Mouse (Mus musculus): Measurements from ENCODE around the gene Abhd14a.

Abhd14a gene

GRCm38 (mm10) chr9:106413606-106414005, 33.9 kb downstream of the Abhd14a start:
- no peak for DNase-seq (ENCODE audit: low read depth, low spot score)

- no peak for DNase-seq (ENCODE audit: low read depth, low spot score)
Observed at GRCm38 (mm10) chr9:106412210-106412609, 35.3 kb downstream of the Abhd14a start.

DNA sequence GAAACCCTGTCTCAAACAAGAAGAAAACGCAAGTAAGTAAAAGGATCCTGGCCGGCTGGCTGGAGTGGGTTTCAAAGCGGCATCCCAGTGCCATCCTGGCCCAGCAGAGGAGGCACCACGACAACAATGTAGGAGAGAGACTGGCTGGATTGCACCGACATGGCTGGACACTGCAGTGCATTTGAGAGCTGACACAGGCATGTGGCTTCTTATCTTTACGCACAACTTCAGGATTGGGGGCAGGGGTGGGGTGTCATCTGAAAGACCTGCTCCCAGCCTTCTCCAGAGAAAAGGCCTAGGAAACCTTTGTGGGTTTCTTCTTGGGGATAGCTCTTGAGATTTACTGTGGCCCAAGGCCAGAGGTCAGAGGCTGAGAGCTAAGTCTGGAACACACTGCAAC, 35.7 kb downstream of the Abhd14a start:
- DNase-seq (ENCODE audit: low read depth, low spot score), result no peak

DNA sequence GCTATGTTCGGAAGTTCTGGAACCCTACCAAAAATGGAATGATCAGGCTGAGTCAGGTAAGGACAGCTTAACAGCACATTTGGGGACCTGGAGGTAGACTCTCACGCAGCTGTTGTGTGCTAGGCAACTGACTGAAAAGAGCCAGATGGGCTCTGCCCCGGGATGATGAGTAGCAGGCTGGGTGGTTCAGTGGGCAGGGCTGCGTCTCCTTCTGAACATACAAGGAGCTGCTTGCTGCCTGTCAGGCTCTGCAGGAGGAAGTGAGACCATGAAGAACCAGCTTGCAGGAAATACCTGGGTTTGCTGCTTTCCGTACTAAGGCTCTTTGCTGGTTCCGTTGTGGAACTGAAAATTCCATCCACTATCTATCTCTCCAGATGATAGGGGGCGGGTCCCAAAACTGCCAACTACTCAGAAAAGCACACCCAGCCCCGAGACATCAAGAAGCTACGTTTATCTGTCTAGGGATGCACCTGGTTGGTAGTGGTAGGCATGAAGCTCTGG, 36.3 kb downstream of the Abhd14a start:
- DNase-seq (ENCODE audit: low read depth, low spot score), result peak; percentile 21

DNA sequence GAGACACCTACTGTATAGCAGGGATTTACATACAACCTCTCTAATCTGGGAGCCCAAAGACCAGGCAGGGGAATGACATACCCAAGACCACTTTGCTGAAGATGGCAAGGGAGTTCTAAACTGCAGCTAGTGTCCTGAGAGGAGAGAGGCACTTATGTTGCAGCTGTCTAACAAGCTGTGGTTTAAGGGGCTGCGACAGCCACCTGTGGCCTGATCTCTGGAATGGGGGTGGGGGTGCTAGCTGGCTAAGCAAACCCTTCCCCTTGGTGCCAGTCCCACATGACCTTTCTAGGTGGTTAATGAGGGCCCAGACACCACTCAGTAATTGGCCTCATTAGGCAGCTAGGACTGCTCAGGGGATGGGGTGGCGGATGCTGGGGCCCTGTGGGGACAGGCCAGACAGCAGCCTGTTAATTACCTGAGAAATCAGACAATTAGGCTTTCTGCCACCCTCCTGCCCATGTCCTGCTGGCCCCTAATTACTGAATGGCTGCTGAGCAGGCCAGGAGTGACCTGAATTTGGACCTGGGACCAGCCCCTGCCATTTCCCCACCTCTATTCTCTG, 37.3 kb downstream of the Abhd14a start:
- no peak for DNase-seq (ENCODE audit: low read depth, low spot score)

DNA sequence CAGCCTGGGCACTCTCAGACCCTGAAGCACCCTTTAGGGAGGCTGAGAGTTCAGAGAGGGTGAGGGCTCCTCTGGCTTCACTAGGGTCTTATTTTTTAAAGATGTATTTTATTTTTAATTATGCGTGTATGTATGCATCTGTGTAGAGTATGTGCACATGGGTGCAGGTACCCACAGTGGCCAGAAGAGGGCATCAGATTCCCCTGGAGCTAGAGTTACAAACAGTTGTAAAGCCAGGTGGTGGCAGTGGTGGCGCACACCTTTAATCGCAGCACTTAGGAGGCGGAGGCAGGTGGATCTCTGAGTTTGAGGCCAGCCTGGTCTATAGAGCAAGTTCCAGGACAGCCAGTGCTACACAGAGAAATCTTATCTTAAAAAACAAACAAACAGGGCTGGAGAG, 38.4 kb downstream of the Abhd14a start:
- DNase-seq (ENCODE audit: low read depth, low spot score), result peak; percentile 31

DNA sequence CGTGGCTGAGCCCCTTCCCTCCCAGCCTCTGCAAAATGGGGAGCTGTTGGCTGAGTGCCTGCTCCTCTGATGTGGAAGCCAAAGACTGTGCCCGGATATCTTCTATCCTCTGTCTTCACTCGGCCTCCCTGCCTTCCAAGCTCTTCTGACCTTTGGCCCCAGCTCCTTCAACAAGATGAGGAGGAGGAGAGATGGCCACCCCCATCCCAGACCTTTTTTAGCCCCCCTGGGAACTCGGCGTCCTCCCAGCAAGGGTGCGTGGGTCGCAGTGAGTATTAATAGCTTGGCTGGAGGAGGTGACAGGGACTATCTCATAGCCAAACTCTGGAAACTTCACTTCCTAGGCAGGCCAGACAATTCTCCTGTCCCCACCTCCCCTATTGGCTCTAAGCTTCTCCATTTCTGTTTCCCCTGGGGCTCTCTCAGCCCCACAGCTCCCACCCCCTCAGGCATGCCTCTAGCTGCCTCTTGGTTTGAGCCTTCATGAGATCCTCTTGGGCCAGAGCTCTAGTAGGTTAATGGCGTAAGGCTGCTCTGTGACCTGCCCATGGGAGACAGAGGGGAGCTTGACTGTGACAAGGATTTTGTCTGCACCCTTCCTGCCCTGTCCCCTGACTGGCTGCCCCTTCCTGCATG, 40.9 kb downstream of the Abhd14a start:
- no peak for DNase-seq (ENCODE audit: low read depth, low spot score)

DNA sequence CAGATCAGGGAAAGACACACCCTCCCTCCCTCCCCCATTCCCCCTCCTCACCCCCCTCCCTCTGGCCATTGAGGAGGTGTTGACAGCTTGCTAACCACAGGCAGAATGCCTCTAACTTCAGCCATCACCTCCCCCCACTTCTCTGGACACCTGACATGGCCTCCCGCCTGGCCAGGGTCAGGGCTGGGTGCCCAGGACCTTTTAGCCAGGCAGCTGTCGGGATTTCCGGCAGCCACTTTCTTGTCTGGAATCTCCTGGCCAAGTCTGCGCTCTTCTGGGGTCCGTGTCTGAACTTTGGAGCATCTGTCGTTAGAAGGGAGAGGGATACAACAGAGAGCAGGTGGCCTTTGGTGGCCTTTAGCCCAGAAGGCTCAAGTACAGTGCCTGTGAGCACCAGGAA, 42.2 kb downstream of the Abhd14a start:
- no peak for DNase-seq (ENCODE audit: low read depth, low spot score)

- DNase-seq (ENCODE audit: low read depth, low spot score), result no peak
Observed at GRCm38 (mm10) chr9:106402607-106403375, 44.7 kb downstream of the Abhd14a start.

- DNase-seq (ENCODE audit: low read depth, low spot score), result no peak
Observed at GRCm38 (mm10) chr9:106402149-106402548, 45.3 kb downstream of the Abhd14a start.

- no peak for DNase-seq (ENCODE audit: low read depth, low spot score)
Observed at GRCm38 (mm10) chr9:106399808-106400207, 47.7 kb downstream of the Abhd14a start.

- no peak for DNase-seq (ENCODE audit: low read depth, low spot score)
Observed at GRCm38 (mm10) chr9:106398667-106399311, 48.7 kb downstream of the Abhd14a start.

DNA sequence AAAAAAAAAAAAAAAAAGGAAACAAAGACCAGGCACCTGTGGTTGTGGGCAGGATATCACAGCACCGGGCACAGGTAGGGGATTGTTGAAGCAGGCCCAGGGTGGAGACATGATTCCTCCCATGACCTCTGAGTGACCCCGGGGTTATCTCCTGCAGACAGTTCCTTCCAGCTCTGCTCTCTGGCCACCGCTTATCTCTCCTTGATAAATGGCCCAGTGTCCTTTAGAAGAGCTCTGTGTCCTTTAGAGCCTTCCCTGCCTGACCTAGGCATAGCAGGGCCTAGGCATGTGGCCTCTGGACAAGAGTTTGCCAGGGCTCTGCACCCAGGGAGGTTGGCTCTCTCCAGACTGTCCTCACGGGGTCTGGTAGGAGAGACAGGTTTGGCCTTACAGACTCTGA, 49.7 kb downstream of the Abhd14a start:
- no peak for DNase-seq (ENCODE audit: low read depth, low spot score)

DNA sequence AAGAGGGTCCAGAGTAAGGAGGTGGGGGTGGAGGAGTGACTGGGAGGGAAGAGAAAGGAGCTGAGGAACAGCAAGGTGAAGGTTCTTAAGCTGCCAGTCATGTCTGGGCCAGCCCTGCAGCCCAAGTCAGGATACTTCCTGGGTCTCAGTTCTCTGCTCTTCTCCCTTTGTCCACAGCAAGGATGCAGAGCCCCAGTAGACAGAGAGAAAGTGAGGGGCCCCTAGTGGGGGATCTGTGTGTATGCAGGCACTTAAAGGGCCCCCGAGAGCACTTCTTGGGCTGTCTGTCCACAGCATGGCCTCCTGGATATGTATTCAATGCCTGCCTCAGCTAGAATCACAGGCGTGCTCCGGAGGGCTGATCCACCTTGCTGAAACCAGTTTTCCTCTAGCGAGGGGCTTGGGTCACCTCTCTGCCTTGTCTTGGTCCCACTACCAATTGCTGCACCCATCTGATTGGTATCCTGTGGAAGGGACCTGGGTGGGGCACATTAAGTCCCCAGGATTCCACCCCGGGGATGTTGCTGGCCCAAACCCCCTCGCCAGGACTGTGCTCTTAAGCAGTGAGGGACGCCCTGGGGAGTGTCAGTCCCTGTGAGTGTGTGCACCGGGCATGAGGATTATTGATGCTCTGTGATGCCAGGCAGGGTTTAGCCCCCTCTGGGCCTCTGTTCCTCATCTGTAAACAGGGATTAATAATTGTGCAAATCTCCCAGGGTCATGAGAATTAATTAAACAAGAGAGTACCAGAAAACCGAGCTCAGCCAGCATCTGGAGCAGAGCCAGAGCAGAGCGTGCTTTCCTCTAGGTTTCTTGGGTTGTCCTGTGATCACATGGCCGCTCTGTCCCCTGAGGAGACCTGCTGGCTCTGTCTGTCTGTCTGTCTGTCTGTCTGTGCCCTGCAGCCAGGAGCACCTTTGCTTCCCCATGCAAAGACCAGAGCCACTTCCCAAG, 52.6 kb downstream of the Abhd14a start:
- DNase-seq (ENCODE audit: low read depth, low spot score), result peak; percentile 57

- DNase-seq (ENCODE audit: low read depth, low spot score), result no peak
Observed at GRCm38 (mm10) chr9:106393548-106393947, 53.9 kb downstream of the Abhd14a start.

GRCm38 (mm10) chr9:106392828-106393527, 54.5 kb downstream of the Abhd14a start:
- DNase-seq (ENCODE audit: low read depth, low spot score), result no peak
